In the genomic region with DNA sequence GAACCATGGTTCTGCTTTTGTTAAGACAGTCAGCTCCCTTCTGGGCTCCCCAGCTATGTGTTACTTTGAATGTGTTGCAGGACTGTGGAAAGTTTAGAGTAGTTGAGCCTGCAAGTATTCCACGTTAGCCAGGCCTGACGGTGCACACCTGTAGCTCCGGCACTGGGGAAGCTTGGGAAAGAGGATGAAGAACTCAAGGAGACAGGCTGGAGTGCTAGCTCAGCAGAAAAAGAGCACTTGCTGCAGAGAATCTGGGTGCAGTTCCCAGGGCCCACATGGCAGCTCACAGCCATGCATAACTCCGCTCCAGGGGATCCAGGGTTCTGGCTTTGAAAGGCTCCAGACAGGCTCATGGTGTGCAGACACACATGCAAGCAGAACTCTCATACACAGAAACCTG, we compare ENCODE assay signal across 22 mouse cellular contexts. TPM values are rescaled to one million over a fixed set of nuclear protein-coding genes. Genes with fewer than 3 reads are reported as not detected.
A peak's percentile ranks its signal among the peaks of the same experiment; 100 is the strongest.
DNase-seq lines count a peak whose midpoint lies in the region; ATAC-seq and TF ChIP-seq lines count a peak whose summit lies in the region.
"Had no signal": no experiment of that assay in that cellular context is flagged by ENCODE, and none has a peak within 500 bp of the region (broad histone marks: within the 10 kb centered on the region; RNA-seq: fewer than 3 reads in every experiment).

No protein-coding gene starts in this region.

- no peak overlapping the region for H3K9ac ChIP-seq in limb, embryonic 12.5 days (replicated peaks)
- H3K9ac ChIP-seq: embryonic facial prominence, embryonic 15.5 days; forebrain, embryonic 12.5 days; forebrain, postnatal 0 days; heart, embryonic 15.5 days; hindbrain, embryonic 13.5 days had no signal

- H3K4me2 ChIP-seq in limb, embryonic 12.5 days: no peak overlapping the region
- H3K4me2 ChIP-seq: embryonic facial prominence, embryonic 15.5 days; forebrain, embryonic 12.5 days; heart, embryonic 11.5 days; heart, embryonic 15.5 days; hindbrain, embryonic 13.5 days had no signal

- peaks cover 3% of the 10 kb centered on the region for H3K36me3 ChIP-seq in kidney, adult 2 months (ENCODE audit: control insufficient read depth, insufficient read depth, low read length)
- H3K36me3 ChIP-seq in limb, embryonic 12.5 days: peaks cover 92% of the 10 kb centered on the region
- peaks cover 92% of the 10 kb centered on the region for H3K36me3 ChIP-seq in limb, embryonic 10.5 days

- no peak for ATAC-seq in limb, embryonic 12.5 days (ENCODE audit: insufficient number of reproducible peaks, insufficient read depth, low FRiP score, low TSS enrichment, low read depth)
- ATAC-seq: forebrain, postnatal 0 days; hindbrain, postnatal 0 days had no signal

- peaks cover 7% of the 10 kb centered on the region; the same call in 1 of the 2 replicates for H3K4me1 ChIP-seq in kidney, adult 2 months (ENCODE audit: control insufficient read depth, insufficient read depth, low read length)
- H3K4me1 ChIP-seq in limb, embryonic 12.5 days (replicated peaks): no peaks in the 10 kb centered on the region
- no peaks in the 10 kb centered on the region for H3K4me1 ChIP-seq in limb, embryonic 10.5 days
- H3K4me1 ChIP-seq: embryonic facial prominence, embryonic 15.5 days; forebrain, embryonic 12.5 days; heart, embryonic 15.5 days; hindbrain, embryonic 13.5 days had no signal

- no peaks in the 10 kb centered on the region for H3K27me3 ChIP-seq in kidney, adult 2 months (replicated peaks; ENCODE audit: control insufficient read depth, insufficient read depth, low read length)
- H3K27me3 ChIP-seq in limb, embryonic 12.5 days: no peaks in the 10 kb centered on the region
- no peaks in the 10 kb centered on the region for H3K27me3 ChIP-seq in limb, embryonic 10.5 days (ENCODE audit: low read depth, poor library complexity, severe bottlenecking)
- H3K27me3 ChIP-seq: embryonic facial prominence, embryonic 15.5 days; forebrain, embryonic 12.5 days; heart, embryonic 15.5 days; hindbrain, embryonic 13.5 days had no signal

- H3K27ac ChIP-seq in kidney, adult 2 months (ENCODE audit: insufficient read depth, low read depth, low read length): peak overlapping the region; percentile 86
- 0 out of 2 replicates have a peak overlapping the region, but pooled peaks have one; percentile 12 for H3K27ac ChIP-seq in limb, embryonic 12.5 days
- H3K27ac ChIP-seq in limb, embryonic 10.5 days: no peak overlapping the region
- H3K27ac ChIP-seq: embryonic facial prominence, embryonic 15.5 days; forebrain, embryonic 12.5 days; heart, embryonic 15.5 days; hindbrain, embryonic 13.5 days; hindbrain, postnatal 0 days had no signal

- no peak for DNase-seq in kidney, adult 2 months
- no peak for DNase-seq in kidney, postnatal 10 days
- no peak for DNase-seq in limb, embryonic 10.5 days (ENCODE audit: low spot score)
- peak; percentile 20 for DNase-seq in R1 (ENCODE audit: low read depth, low spot score)
- no peak for DNase-seq in neural tube, embryonic 10.5 days (ENCODE audit: extremely low spot score, low spot score)
- DNase-seq: adrenal gland, postnatal 10 days; cerebellum, adult 11 months; cerebellum, adult 8-10 months; cerebellum, postnatal 14 days; embryo, embryonic 11 days; forebrain, postnatal 0 days; gastrocnemius, postnatal 36 days; heart, adult 18-20 months; heart, postnatal 14 days had no signal

- H3K9me3 ChIP-seq in limb, embryonic 12.5 days: no peaks in the 10 kb centered on the region
- no peaks in the 10 kb centered on the region for H3K9me3 ChIP-seq in limb, embryonic 10.5 days (replicated peaks)
- H3K9me3 ChIP-seq: embryonic facial prominence, embryonic 15.5 days; forebrain, embryonic 12.5 days; G1E; heart, embryonic 15.5 days; hindbrain, embryonic 13.5 days had no signal

- WGBS in kidney, adult 2 months: 55% methylated on average over 4 of the region's 4 CpGs
- WGBS in limb, embryonic 12.5 days: 95% methylated on average over 4 of the region's 4 CpGs
- 98% methylated on average over 4 of the region's 4 CpGs for WGBS in limb, embryonic 10.5 days

- no peak for TF ChIP-seq POLR2A in kidney, adult 2 months (IDR thresholded peaks at IDR 0.05; ENCODE audit: low read depth, low read length)

- no peak for TF ChIP-seq CTCF in kidney, adult 2 months (conservative IDR thresholded peaks at IDR 0.05; ENCODE audit: insufficient read depth, insufficient read length, low read depth, low read length)

- peak overlapping the region; percentile 33 for H3K4me3 ChIP-seq in kidney, adult 2 months (ENCODE audit: insufficient read depth, low read depth, low read length)
- no peak overlapping the region for H3K4me3 ChIP-seq in limb, embryonic 12.5 days (replicated peaks)
- H3K4me3 ChIP-seq in limb, embryonic 10.5 days: no peak overlapping the region
- H3K4me3 ChIP-seq: embryonic facial prominence, embryonic 15.5 days; forebrain, embryonic 12.5 days; heart, embryonic 15.5 days; hindbrain, embryonic 13.5 days had no signal

RNA-seq across cellular contexts. Expression of gene Hnrnpr, which starts 46.7 kb away (rescaled TPM):
- polyA plus RNA-seq in kidney, adult 2 months (2012; rRNA removed): 9.9 and 14.0 TPM in 2 replicates
- 252 and 268 TPM in 2 replicates for polyA plus RNA-seq in limb, embryonic 12.5 days (2016; fragmentation: Nextera tagmentation; extraction: Ambion mirVana)
- polyA plus RNA-seq in limb, embryonic 10.5 days (2016; fragmentation: Nextera tagmentation; extraction: Ambion mirVana): 219 and 255 TPM in 2 replicates

Comparison
In these comparisons a context has a peak if more than half of its experiments do, and no peak if none do; other contexts are left out.
1. RNA of gene Hnrnpr, which starts 46.7 kb away (polyA plus RNA-seq): 219 to 255 TPM in limb, embryonic 10.5 days and 252 to 268 TPM in limb, embryonic 12.5 days; 9.9 to 14.0 TPM in kidney, adult 2 months; every median in the first group is over 10 times any median in the second.